Comparison of ENCODE assay signal across 18 mouse cellular contexts in the genomic region with DNA sequence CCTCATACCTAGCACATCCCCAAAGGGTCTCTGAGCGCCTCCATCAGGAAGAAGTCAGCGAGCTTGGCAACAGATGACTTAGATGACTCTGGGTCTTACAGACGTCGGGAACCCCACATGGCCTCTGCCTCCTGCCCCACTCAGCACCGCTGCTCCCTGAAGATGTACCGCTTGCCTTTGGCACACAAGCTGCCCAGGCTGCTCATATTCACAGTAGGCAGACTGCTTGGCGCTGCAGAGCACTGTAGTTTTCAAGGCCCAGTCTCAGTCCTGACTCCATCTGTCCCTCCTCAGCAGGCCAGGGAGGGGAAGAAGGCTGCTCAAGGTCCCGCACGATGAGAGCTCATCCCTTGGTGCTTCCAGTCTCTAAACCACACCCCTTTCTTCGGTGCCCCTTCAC. TPM values are rescaled to one million over a fixed set of nuclear protein-coding genes. Genes with fewer than 3 reads are reported as not detected.
DNase-seq lines count a peak whose midpoint lies in the region; ATAC-seq and TF ChIP-seq lines count a peak whose summit lies in the region.
"Had no signal": no experiment of that assay in that cellular context is flagged by ENCODE, and none has a peak within 500 bp of the region (broad histone marks: within the 10 kb centered on the region; RNA-seq: fewer than 3 reads in every experiment).

No protein-coding gene starts in this region.

- ATAC-seq in liver, embryonic 11.5 days (replicated peaks; ENCODE audit: low FRiP score), result no peak
- ATAC-seq: CD4-positive, CD25-positive, alpha-beta regulatory T cell, adult 4 months; intestine, embryonic 15.5 days; lung, postnatal 0 days; midbrain, embryonic 15.5 days; Patski had no signal

- H3K36me3 ChIP-seq in E14TG2a.4 (ENCODE audit: insufficient read depth, low read length), result peaks cover 53% of the 10 kb centered on the region
- peaks cover 19% of the 10 kb centered on the region; the same call in 1 of the 2 replicates for H3K36me3 ChIP-seq in liver, embryonic 11.5 days (ENCODE audit: control insufficient read depth, insufficient read depth, low read length)

- no peaks in the 10 kb centered on the region for H3K27me3 ChIP-seq in E14TG2a.4 (ENCODE audit: insufficient read depth, low read length)
- no peaks in the 10 kb centered on the region for H3K27me3 ChIP-seq in liver, embryonic 11.5 days (replicated peaks; ENCODE audit: control insufficient read depth, insufficient read depth, low read length)
- H3K27me3 ChIP-seq: intestine, embryonic 15.5 days; limb, embryonic 12.5 days; midbrain, embryonic 15.5 days; Patski; stomach, embryonic 15.5 days had no signal

- intact Hi-C loops in gastrocnemius, adult 2 months (cut with DNase I), result no loop called here
- intact Hi-C loops in gastrocnemius, postnatal 14 days (cut with DNase I; ENCODE audit: low total_unique reads), result no loop called here

- peak; percentile 68 for DNase-seq in gastrocnemius, adult 2 months
- DNase-seq in gastrocnemius, postnatal 14 days, result no peak
- no peak for DNase-seq in layer of hippocampus, adult 2 months (ENCODE audit: low spot score in 2 of 2)
- no peak for DNase-seq in layer of hippocampus, postnatal 10 days (ENCODE audit: low spot score in 2 of 2)
- peak; percentile 63 for DNase-seq in cerebellum, adult 9-10 months
- DNase-seq in liver, embryonic 11.5 days (ENCODE audit: low spot score), result no peak
- DNase-seq: adrenal gland, postnatal 25 days; right cerebral cortex, postnatal 25 days had no signal

- peaks cover 59% of the 10 kb centered on the region for H3K4me1 ChIP-seq in E14TG2a.4 (replicated peaks; ENCODE audit: low read depth, low read length)
- H3K4me1 ChIP-seq in liver, embryonic 11.5 days (replicated peaks; ENCODE audit: control insufficient read depth, insufficient read depth, low read length), result peaks cover 24% of the 10 kb centered on the region

- no peak for TF ChIP-seq CTCF in gastrocnemius, adult 2 months (IDR thresholded peaks at IDR 0.05)
- TF ChIP-seq CTCF in layer of hippocampus, adult 2 months (conservative IDR thresholded peaks at IDR 0.05), result no peak
- no peak for TF ChIP-seq CTCF in E14TG2a.4 (conservative IDR thresholded peaks at IDR 0.05; ENCODE audit: low read length)

- H3K4me2 ChIP-seq in liver, embryonic 11.5 days, result no peak overlapping the region
- H3K4me2 ChIP-seq: limb, embryonic 12.5 days had no signal

- H3K4me3 ChIP-seq in gastrocnemius, adult 2 months, result peak overlapping the region; percentile 99
- no peak overlapping the region for H3K4me3 ChIP-seq in layer of hippocampus, adult 2 months
- peak overlapping the region; percentile 29 for H3K4me3 ChIP-seq in E14TG2a.4 (replicated peaks; ENCODE audit: low read length)
- no peak overlapping the region for H3K4me3 ChIP-seq in liver, embryonic 11.5 days (ENCODE audit: low read depth, low read length)
- H3K4me3 ChIP-seq: intestine, embryonic 15.5 days; limb, embryonic 12.5 days; midbrain, embryonic 15.5 days; stomach, embryonic 15.5 days had no signal

- H3K9ac ChIP-seq in liver, embryonic 11.5 days (ENCODE audit: low read depth, low read length), result no peak overlapping the region
- H3K9ac ChIP-seq: limb, embryonic 12.5 days; stomach, embryonic 15.5 days had no signal

- H3K27ac ChIP-seq in gastrocnemius, adult 2 months, result peak overlapping the region; percentile 97
- peak overlapping the region; percentile 95; the same call in 1 of the 2 replicates for H3K27ac ChIP-seq in layer of hippocampus, adult 2 months
- H3K27ac ChIP-seq in liver, embryonic 11.5 days (ENCODE audit: low read depth, low read length), result no peak overlapping the region
- H3K27ac ChIP-seq: intestine, embryonic 15.5 days; limb, embryonic 12.5 days; midbrain, embryonic 15.5 days; stomach, embryonic 15.5 days had no signal

- no peaks in the 10 kb centered on the region for H3K9me3 ChIP-seq in E14TG2a.4 (ENCODE audit: low read length)
- H3K9me3 ChIP-seq in liver, embryonic 11.5 days (ENCODE audit: control insufficient read depth, low read length), result no peaks in the 10 kb centered on the region
- H3K9me3 ChIP-seq: intestine, embryonic 15.5 days; limb, embryonic 12.5 days; midbrain, embryonic 15.5 days; stomach, embryonic 15.5 days had no signal

- 89% methylated on average over 10 of the region's 10 CpGs for WGBS in liver, embryonic 11.5 days

RNA-seq across cellular contexts. Expression of gene Drap1, which starts 2.5 kb away (rescaled TPM):
- 100 to 1,000 TPM; 503 to 688 TPM for total RNA-seq in gastrocnemius, adult 2 months (2021)
- total RNA-seq in gastrocnemius, postnatal 14 days (2021), result 100 to 1,000 TPM; 550 to 558 TPM
- total RNA-seq in layer of hippocampus, adult 2 months (2021), result 100 to 1,000 TPM; 316 to 335 TPM
- total RNA-seq in layer of hippocampus, postnatal 10 days (2021), result 100 to 1,000 TPM; 234 to 244 TPM
- polyA plus RNA-seq in liver, embryonic 11.5 days (2014; fragmentation: Nextera tagmentation; extraction: Ambion mirVana), result 124 and 151 TPM in 2 replicates

RNA-seq across cellular contexts. Expression of gene AI837181, which starts 2.7 kb away (rescaled TPM):
- total RNA-seq in gastrocnemius, adult 2 months (2021), result 10 to 100 TPM; 34.0 to 38.0 TPM
- total RNA-seq in gastrocnemius, postnatal 14 days (2021), result 10 to 100 TPM; 45.1 to 48.4 TPM
- total RNA-seq in layer of hippocampus, adult 2 months (2021), result 10 to 100 TPM; 61.9 to 70.7 TPM
- 10 to 100 TPM; 55.7 to 57.5 TPM for total RNA-seq in layer of hippocampus, postnatal 10 days (2021)
- polyA plus RNA-seq in liver, embryonic 11.5 days (2014; fragmentation: Nextera tagmentation; extraction: Ambion mirVana), result 24.2 and 27.2 TPM in 2 replicates

RNA-seq across cellular contexts. Expression of gene Tsga10ip, which starts 19.9 kb away (rescaled TPM):
- 1 to 10 TPM; 1.3 to 2.7 TPM for total RNA-seq in gastrocnemius, adult 2 months (2021)
- total RNA-seq in gastrocnemius, postnatal 14 days (2021), result under 1 TPM; 0.58 to 0.70 TPM
- under 1 TPM; 0.20 to 0.37 TPM for total RNA-seq in layer of hippocampus, adult 2 months (2021)
- total RNA-seq in layer of hippocampus, postnatal 10 days (2021), result under 1 TPM in 1 of 2 experiments, not detected in 1; 0.85 TPM
- polyA plus RNA-seq in liver, embryonic 11.5 days (2014; fragmentation: Nextera tagmentation; extraction: Ambion mirVana), result 0.30 and 1.2 TPM in 2 replicates
- total RNA-seq: adrenal gland, postnatal 25 days; granulocyte monocyte progenitor cell, adult 5-6 weeks had no signal
- polyA plus RNA-seq: CD4-positive, CD25-positive, alpha-beta regulatory T cell, adult 4 months; cortical plate, adult 2 months; midbrain, embryonic 15.5 days had no signal

RNA-seq across cellular contexts. Expression of gene Fosl1, which starts 25.1 kb away (rescaled TPM):
- total RNA-seq in gastrocnemius, adult 2 months (2021), result not detected
- total RNA-seq in gastrocnemius, postnatal 14 days (2021), result not detected
- not detected for total RNA-seq in layer of hippocampus, adult 2 months (2021)
- not detected for total RNA-seq in layer of hippocampus, postnatal 10 days (2021)
- polyA plus RNA-seq in liver, embryonic 11.5 days (2014; fragmentation: Nextera tagmentation; extraction: Ambion mirVana), result 0.52 and 0.59 TPM in 2 replicates
- total RNA-seq: adrenal gland, postnatal 25 days had no signal
- polyA plus RNA-seq: CD4-positive, CD25-positive, alpha-beta regulatory T cell, adult 4 months; intestine, embryonic 15.5 days; limb, embryonic 12.5 days; lung, postnatal 0 days; midbrain, embryonic 15.5 days; stomach, embryonic 15.5 days had no signal

RNA-seq across cellular contexts. Expression of gene Sart1, which starts 33.8 kb away (rescaled TPM):
- 10 to 100 TPM; 40.1 to 50.3 TPM for total RNA-seq in gastrocnemius, adult 2 months (2021)
- 10 to 100 TPM; 28.0 to 39.0 TPM for total RNA-seq in gastrocnemius, postnatal 14 days (2021)
- total RNA-seq in layer of hippocampus, adult 2 months (2021), result 100 to 1,000 TPM; 113 to 125 TPM
- 10 to 100 TPM; 84.3 to 95.6 TPM for total RNA-seq in layer of hippocampus, postnatal 10 days (2021)
- 62.7 and 73.3 TPM in 2 replicates for polyA plus RNA-seq in liver, embryonic 11.5 days (2014; fragmentation: Nextera tagmentation; extraction: Ambion mirVana)

Comparison
In these comparisons a context has a peak if more than half of its experiments do, and no peak if none do; other contexts are left out.
1. DNase-seq: peak in gastrocnemius, adult 2 months (single experiment) and cerebellum, adult 9-10 months (single experiment); none in gastrocnemius, postnatal 14 days (single experiment), layer of hippocampus, adult 2 months (0 of 2), layer of hippocampus, postnatal 10 days (0 of 2) and liver, embryonic 11.5 days (single experiment).
2. H3K4me3 ChIP-seq: peak in gastrocnemius, adult 2 months (single experiment) and E14TG2a.4 (single experiment); none in layer of hippocampus, adult 2 months (single experiment) and liver, embryonic 11.5 days (single experiment).